Mouse (Mus musculus): ENCODE measurements around the gene Rgs19.
A peak's percentile ranks its signal among the peaks of the same experiment; 100 is the strongest.

Rgs19 gene

GRCm38 (mm10) chr2:181657441-181657840 is 36.3 kb downstream of the Rgs19 start:
- no peak for DNase-seq (ENCODE audit: low read depth in 1 of 2, low spot score in 2 of 2)

GRCm38 (mm10) chr2:181656734-181657133 is 37.0 kb downstream of the Rgs19 start, which contains the start of gene Gm29797:
Gene Gm29797, plus strand, starts transcription at chr2:181657034.
- DNase-seq (ENCODE audit: low read depth in 1 of 2, low spot score in 2 of 2): no peak

DNA sequence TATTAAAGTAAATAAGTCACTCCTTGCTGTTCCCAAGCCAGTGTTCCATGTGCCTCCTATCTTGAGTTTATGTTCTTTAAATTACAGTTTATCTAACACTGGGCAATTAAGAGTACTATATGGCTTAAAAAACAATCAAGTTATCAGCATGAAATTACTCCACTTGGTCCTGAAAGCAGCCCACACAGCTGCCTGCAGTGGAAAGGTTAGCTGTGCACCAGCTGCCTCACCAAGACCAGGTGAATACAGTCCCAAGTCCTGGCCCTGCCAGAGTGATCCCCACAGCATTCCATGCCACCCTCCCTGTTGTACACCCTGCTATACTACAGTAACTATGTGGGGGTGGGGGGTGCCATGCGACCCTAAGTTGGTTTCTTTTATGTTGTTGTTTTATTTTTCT is 40.3 kb downstream of the Rgs19 start:
- DNase-seq (ENCODE audit: low read depth in 1 of 2, low spot score in 2 of 2): no peak

DNA sequence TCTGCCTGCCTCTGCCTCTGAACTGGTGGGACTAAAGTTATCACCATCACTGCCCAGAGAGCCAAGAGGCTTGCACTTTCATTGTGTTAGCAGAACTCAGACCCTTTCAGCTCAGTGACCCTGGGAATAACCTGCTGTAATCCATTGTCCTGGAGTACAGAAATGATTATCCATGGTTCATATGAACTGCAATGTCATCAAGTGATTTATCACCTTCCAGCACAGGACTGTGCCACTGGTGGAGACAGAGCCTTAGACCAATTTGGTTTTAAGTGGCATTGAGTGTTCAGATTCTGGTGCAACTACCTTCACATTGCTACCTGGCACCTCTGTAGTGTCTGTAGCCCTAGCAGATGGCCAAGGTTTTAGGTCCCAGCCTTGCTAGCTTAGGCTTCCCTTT is 40.7 kb downstream of the Rgs19 start:
- no peak for DNase-seq (ENCODE audit: low read depth in 1 of 2, low spot score in 2 of 2)

DNA sequence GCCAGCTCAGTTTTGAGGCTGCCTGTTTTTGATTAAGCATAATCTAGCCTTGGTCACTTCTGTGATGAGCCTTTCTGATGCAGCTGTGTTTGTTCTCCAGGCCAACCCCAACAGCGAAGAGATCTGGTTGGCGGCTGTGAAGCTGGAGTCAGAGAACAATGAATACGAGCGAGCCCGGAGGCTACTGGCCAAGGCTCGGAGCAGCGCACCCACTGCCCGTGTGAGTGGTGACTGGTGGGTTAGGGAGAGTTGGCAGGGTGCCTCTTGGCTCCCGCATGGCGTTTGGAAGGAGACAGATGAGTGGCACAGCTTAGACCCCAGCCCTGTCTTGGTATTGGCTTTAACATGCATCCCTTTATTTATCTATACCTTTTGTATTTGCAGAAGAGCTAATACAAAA is 44.9 kb downstream of the Rgs19 start:
- no peak for DNase-seq (ENCODE audit: low read depth in 1 of 2, low spot score in 2 of 2)

- no peak for DNase-seq (ENCODE audit: low read depth in 1 of 2, low spot score in 2 of 2)
Observed at GRCm38 (mm10) chr2:181646626-181647472, 46.9 kb downstream of the Rgs19 start.

- DNase-seq (ENCODE audit: low read depth in 1 of 2, low spot score in 2 of 2): no peak
Observed at GRCm38 (mm10) chr2:181645666-181646065, 48.1 kb downstream of the Rgs19 start.

DNA sequence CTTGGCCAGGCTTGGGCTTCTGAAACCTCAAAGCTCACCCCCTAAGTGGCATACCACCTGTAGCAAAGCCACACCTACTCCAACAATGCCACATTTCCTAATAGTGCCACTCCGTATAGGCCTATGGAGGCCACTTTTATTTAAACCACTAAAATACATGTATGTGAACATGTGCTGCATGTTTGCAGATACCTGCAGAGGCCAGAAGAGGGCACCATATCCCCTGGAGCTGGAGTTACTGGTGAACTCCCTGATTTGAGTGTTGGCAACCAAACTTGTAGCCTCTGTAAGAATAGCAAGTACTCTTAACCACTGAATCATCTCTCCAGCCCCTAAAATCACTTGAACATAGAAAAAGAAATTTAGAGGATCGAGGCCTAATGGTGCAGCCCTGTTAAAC is 49.4 kb downstream of the Rgs19 start:
- DNase-seq (ENCODE audit: low read depth in 1 of 2, low spot score in 2 of 2): peak in 1 of 2 experiments; percentile 13
